Mouse (Mus musculus): ENCODE data around the gene Trpc4ap. TPM values are rescaled to one million over a fixed set of nuclear protein-coding genes. Genes with fewer than 3 reads are reported as not detected.

Trpc4ap gene
- total and polyA plus RNA-seq, 3 experiments = 60.4 to 187 (median 161) TPM

DNA sequence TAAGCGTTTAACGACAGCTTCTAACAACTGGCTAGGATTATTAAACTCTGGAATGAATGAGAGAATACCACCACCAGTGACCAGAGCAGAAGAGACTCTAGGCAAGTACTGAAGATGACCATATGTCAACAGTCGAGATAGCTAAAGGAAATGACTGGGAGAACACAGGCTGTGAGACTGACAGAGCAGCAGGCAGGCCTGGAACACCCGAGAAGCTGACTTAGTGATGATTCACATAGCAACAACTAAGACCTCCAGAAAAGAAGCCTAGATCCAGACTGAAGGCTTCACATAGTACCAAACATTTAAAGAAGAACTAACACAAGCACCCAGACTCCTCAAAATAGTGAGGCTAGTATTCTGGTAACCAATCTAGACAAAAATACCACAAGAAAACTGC is 17.1 kb downstream of the Trpc4ap start:
- Histone ChIP-seq H3K27ac (ENCODE audit: control insufficient read depth, low read depth, low read length) (no peak overlapping the region), H3K27me3 (ENCODE audit: control insufficient read depth in 1 of 2, insufficient read depth in 2 of 2, low read length in 2 of 2) (no peaks in the 10 kb centered on the region), H3K9me3 (replicated peaks; ENCODE audit: insufficient read depth, low read length) (no peaks in the 10 kb centered on the region), H3K9ac (ENCODE audit: control insufficient read depth, low read depth, low read length, poor library complexity, severe bottlenecking) (no peak overlapping the region), H3K4me1 (ENCODE audit: control insufficient read depth in 1 of 2, insufficient read depth in 2 of 2, low read length in 2 of 2) (no peaks in the 10 kb centered on the region), H3K4me3 (ENCODE audit: control insufficient read depth in 1 of 2, insufficient read depth in 1 of 2, low read depth in 2 of 2, low read length in 2 of 2) (no peak overlapping the region), H3K79me2 (ENCODE audit: control insufficient read depth, insufficient read depth, low read length, poor library complexity) (peaks cover 24% of the 10 kb centered on the region), H3K36me3 (ENCODE audit: control insufficient read depth in 1 of 2, insufficient read depth in 2 of 2, low read length in 2 of 2) (peaks cover 0 to 18% of the 10 kb centered on the region in 2 experiments; a peak in 2 of 4 replicates)
- TF ChIP-seq CHD2 (IDR thresholded peaks at IDR 0.05; ENCODE audit: low read length) = no peak
- TF ChIP-seq CHD1 (IDR thresholded peaks at IDR 0.05; ENCODE audit: low read depth, low read length) = no peak
- TF ChIP-seq TAL1 (IDR thresholded peaks at IDR 0.05; ENCODE audit: low read length) = no peak
- TF ChIP-seq POLR2A (IDR thresholded peaks at IDR 0.05; ENCODE audit: control insufficient read depth in 1 of 2, insufficient read depth in 1 of 2, low read depth in 1 of 2, low read length in 2 of 2, poor library complexity in 1 of 2) = no peak
- no peak for TF ChIP-seq MAX (IDR thresholded peaks at IDR 0.05; ENCODE audit: low read length)
- no peak for TF ChIP-seq ZKSCAN1 (IDR thresholded peaks at IDR 0.05; ENCODE audit: low read depth, low read length)
- no peak for TF ChIP-seq MYB (IDR thresholded peaks at IDR 0.05; ENCODE audit: low read depth, low read length)
- TF ChIP-seq RCOR1 (IDR thresholded peaks at IDR 0.05; ENCODE audit: low read depth, low read length) = no peak
- TF ChIP-seq ZC3H11A (IDR thresholded peaks at IDR 0.05; ENCODE audit: low read depth, low read length) = no peak
- no peak for TF ChIP-seq MEF2A (IDR thresholded peaks at IDR 0.05; ENCODE audit: extremely low read depth, insufficient replicate concordance, low read depth, low read length, poor library complexity, severe bottlenecking)
- no peak for TF ChIP-seq EP300 (IDR thresholded peaks at IDR 0.05; ENCODE audit: low read depth in 1 of 2, low read length in 2 of 2)
- TF ChIP-seq MAFK (IDR thresholded peaks at IDR 0.05; ENCODE audit: borderline replicate concordance, low read depth, low read length) = no peak
- TF ChIP-seq HCFC1 (IDR thresholded peaks at IDR 0.05; ENCODE audit: low read depth, low read length) = no peak
- no peak for TF ChIP-seq MYC (IDR thresholded peaks at IDR 0.05; ENCODE audit: low read depth, low read length)
- no peak for TF ChIP-seq SIN3A (IDR thresholded peaks at IDR 0.05; ENCODE audit: low read length)
- no peak for TF ChIP-seq CTCF (IDR thresholded peaks at IDR 0.05 in 2 of 3, conservative IDR thresholded peaks at IDR 0.05 in 1 of 3; ENCODE audit: control insufficient read depth in 1 of 3, insufficient read depth in 1 of 3, low read depth in 2 of 3, low read length in 3 of 3, poor library complexity in 1 of 3, severe bottlenecking in 1 of 3)
- TF ChIP-seq MAZ (IDR thresholded peaks at IDR 0.05; ENCODE audit: low read depth, low read length) = no peak
- no peak for TF ChIP-seq ETS1 (IDR thresholded peaks at IDR 0.05; ENCODE audit: low read depth, low read length)
- DNase-seq (ENCODE audit: low read depth, low spot score) = no peak

DNA sequence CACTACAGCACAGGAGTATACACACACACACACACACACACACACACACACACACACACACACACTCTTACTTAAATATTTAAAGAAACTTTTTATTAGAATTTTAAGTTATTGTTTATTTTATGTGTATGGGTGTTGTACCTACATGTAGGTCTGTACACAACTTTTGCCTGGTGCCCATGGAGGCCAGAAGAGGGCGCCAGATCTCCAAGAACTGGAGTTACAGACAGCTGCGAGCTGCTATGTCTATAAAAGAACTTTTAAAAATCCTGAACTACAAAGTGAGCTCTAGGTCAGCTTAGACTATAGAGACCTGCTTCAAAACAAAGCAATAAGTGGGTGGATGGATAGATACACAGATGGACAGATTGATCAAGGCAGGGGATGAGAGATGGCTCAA is 18.6 kb downstream of the Trpc4ap start:
- H3K4me3 ChIP-seq (ENCODE audit: control insufficient read depth in 1 of 2, insufficient read depth in 1 of 2, low read depth in 2 of 2, low read length in 2 of 2) = no peak overlapping the region
- peaks cover 15% of the 10 kb centered on the region for H3K79me2 ChIP-seq (ENCODE audit: control insufficient read depth, insufficient read depth, low read length, poor library complexity)
- no peaks in the 10 kb centered on the region for H3K4me1 ChIP-seq (ENCODE audit: control insufficient read depth in 1 of 2, insufficient read depth in 2 of 2, low read length in 2 of 2)
- no peak overlapping the region for H3K9ac ChIP-seq (ENCODE audit: control insufficient read depth, low read depth, low read length, poor library complexity, severe bottlenecking)
- H3K27ac ChIP-seq (ENCODE audit: control insufficient read depth, low read depth, low read length) = no peak overlapping the region
- H3K27me3 ChIP-seq (ENCODE audit: control insufficient read depth in 1 of 2, insufficient read depth in 2 of 2, low read length in 2 of 2) = no peaks in the 10 kb centered on the region
- no peaks in the 10 kb centered on the region for H3K9me3 ChIP-seq (replicated peaks; ENCODE audit: insufficient read depth, low read length)
- H3K36me3 ChIP-seq (ENCODE audit: control insufficient read depth in 1 of 2, insufficient read depth in 2 of 2, low read length in 2 of 2) = peaks cover 0 to 26% of the 10 kb centered on the region in 2 experiments; a peak in 2 of 4 replicates
- TF ChIP-seq SMC3 (IDR thresholded peaks at IDR 0.05; ENCODE audit: low read depth, low read length) (peak; percentile 56), RAD21 (IDR thresholded peaks at IDR 0.05; ENCODE audit: low read depth, low read length) (peak; percentile 71), GATA1 (IDR thresholded peaks at IDR 0.05; ENCODE audit: low read depth, low read length) (no peak), ZC3H11A (IDR thresholded peaks at IDR 0.05; ENCODE audit: low read depth, low read length) (no peak), JUND (IDR thresholded peaks at IDR 0.05; ENCODE audit: low read depth, low read length) (no peak), POLR2A (IDR thresholded peaks at IDR 0.05; ENCODE audit: control insufficient read depth in 1 of 2, insufficient read depth in 1 of 2, low read depth in 1 of 2, low read length in 2 of 2, poor library complexity in 1 of 2) (no peak), CTCF (IDR thresholded peaks at IDR 0.05 in 2 of 3, conservative IDR thresholded peaks at IDR 0.05 in 1 of 3; ENCODE audit: control insufficient read depth in 1 of 3, insufficient read depth in 1 of 3, low read depth in 2 of 3, low read length in 3 of 3, poor library complexity in 1 of 3, severe bottlenecking in 1 of 3) (peak; percentile 58 to 85 (median 76))
- DNase-seq (ENCODE audit: low read depth, low spot score) = peak; percentile 79
